Mouse (Mus musculus): Measurements from ENCODE around the gene Ttc27. TPM values are rescaled to one million over a fixed set of nuclear protein-coding genes. Genes with fewer than 3 reads are reported as not detected.

Gene Ttc27
- polyA plus RNA-seq (2014; fragmentation: Illumina TruSeq; extraction: RNeasy Lipid Tissue Mini Kit (QIAGEN cat#74804); ENCODE audit: low read depth, low replicate concordance), result 8.3 TPM

DNA sequence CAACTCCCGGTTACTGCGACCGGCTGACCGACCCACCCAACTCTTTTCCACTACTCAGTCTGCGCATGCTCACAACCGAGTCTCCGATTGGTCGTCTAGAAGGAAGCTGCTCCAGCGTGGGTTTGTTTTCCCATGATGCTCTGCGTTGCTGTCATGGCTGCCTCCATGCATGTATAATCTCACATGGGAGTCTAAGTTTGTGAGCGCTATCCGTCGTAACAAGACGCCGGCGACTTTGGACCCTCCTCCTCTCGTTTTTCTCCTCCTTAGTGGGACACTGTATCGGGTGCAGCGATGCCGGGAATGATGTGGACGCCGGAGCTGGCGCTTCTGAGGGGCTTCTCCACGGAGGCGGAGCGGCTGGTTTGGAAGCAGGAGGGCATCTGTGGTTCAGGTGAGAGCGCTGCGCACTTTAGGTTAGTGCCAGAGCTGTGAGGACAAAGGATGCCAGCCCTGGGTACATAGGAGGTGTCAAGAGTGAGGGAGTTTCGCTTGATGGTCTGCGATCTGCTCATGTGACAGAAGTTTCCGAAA, at the start of gene Ttc27:
Gene Ttc27 (plus strand): TSS at position 115 of the 534 bp plus-strand sequence.

Other genes with a start within 250 kb of the Ttc27 start
- 335 TPM for gene Yipf4, start 228.2 kb upstream of the Ttc27 start, polyA plus RNA-seq (2014; fragmentation: Illumina TruSeq; extraction: RNeasy Lipid Tissue Mini Kit (QIAGEN cat#74804); ENCODE audit: low read depth, low replicate concordance)
- 145 TPM for gene Birc6, start 189.4 kb upstream of the Ttc27 start, polyA plus RNA-seq (2014; fragmentation: Illumina TruSeq; extraction: RNeasy Lipid Tissue Mini Kit (QIAGEN cat#74804); ENCODE audit: low read depth, low replicate concordance)